Mouse (Mus musculus) heart, embryonic 16.5 days (tissue): ENCODE data around the gene Olfr99. TPM values are rescaled to one million over a fixed set of nuclear protein-coding genes. Genes with fewer than 3 reads are reported as not detected.
"Not testable (repeated sequence)": the region's sequence is repeated elsewhere in the genome, so short reads cannot be mapped to it uniquely, and the experiment has no call there.

ENCODE experiments used
- ATAC-seq: fragments of 200-750 bp; cut with Nextera tagmentation; replicated peaks from 2 replicates; pipeline ENCODE4 v1.8.0; 2017; ENCODE audit warnings: moderate number of reproducible peaks; ENCODE audit not compliant: insufficient read depth, low FRiP score; ENCODE audit errors: extremely low read depth
- H3K27ac ChIP-seq: fragments of 300-500 bp; sonication (generic); 2 replicates; pipeline ENCODE4 v1.5.1; 2014; ENCODE audit warnings: mild to moderate bottlenecking, low read length, control low read depth, moderate library complexity
- H3K27me3 ChIP-seq: fragments of 300-500 bp; sonication (generic); 2 replicates; pipeline ENCODE4 v1.6.1; 2014; ENCODE audit warnings: low read length, mixed read lengths; ENCODE audit not compliant: control insufficient read depth, insufficient read depth
- H3K36me3 ChIP-seq: fragments of 300-500 bp; sonication (generic); 2 replicates; pipeline ENCODE4 v1.6.1; 2014; ENCODE audit not compliant: control insufficient read depth, insufficient read depth
- H3K4me1 ChIP-seq: fragments of 300-500 bp; sonication (generic); 2 replicates; pipeline ENCODE4 v1.6.1; 2014; ENCODE audit warnings: low read length, mixed read lengths; ENCODE audit not compliant: control insufficient read depth, insufficient read depth
- H3K4me2 ChIP-seq: fragments of 300-500 bp; sonication (generic); 2 replicates; pipeline ENCODE4 v1.6.1; 2014; ENCODE audit warnings: low read depth, mild to moderate bottlenecking, control low read depth, low read length
- H3K4me3 ChIP-seq: fragments of 300-500 bp; sonication (generic); 2 replicates; pipeline ENCODE4 v1.5.1; 2014; ENCODE audit warnings: mild to moderate bottlenecking, control low read depth, low read length
- H3K9ac ChIP-seq: fragments of 300-500 bp; sonication (generic); 2 replicates; pipeline ENCODE4 v1.6.1; 2014; ENCODE audit warnings: low read length, control low read depth
- H3K9me3 ChIP-seq: fragments of 300-500 bp; sonication (generic); replicated peaks from 2 replicates; pipeline ENCODE4 v1.6.1; 2016; ENCODE audit warnings: low read length; ENCODE audit not compliant: control insufficient read depth
- WGBS: fragments of 180-500 bp; shearing (Covaris S2); extraction: QIAGEN DNeasy Blood & Tissue Kit; methylation state at CpG from one replicate; pipeline ENCODE4 v1.1.7; 2014; 5-methylcytosine and 5-hydroxymethylcytosine counted together
- polyA plus RNA-seq: library from polyadenylated mRNA; unstranded; fragments of >200 nt; fragmentation: Nextera tagmentation; extraction: Ambion mirVana; gene quantifications from 2 replicates; pipeline ENCODE4 v1.2.1, GENCODE M21; 2015

Gene Olfr99
- polyA plus RNA-seq, 1 experiment from 2014 or later: not detected

GRCm38 (mm10) chr17:37270058-37270701, 13.1 kb downstream of the Olfr99 start, which contains the start of gene H2-M3:
Gene H2-M3, plus strand, starts transcription at chr17:37270220.
- Histone ChIP-seq H3K4me2 (peak within 1 kb of the TSS; percentile 97), H3K36me3 (no peaks in the 10 kb centered on the region), H3K9ac (peak within 1 kb of the TSS; percentile 70), H3K27ac (no peak within 1 kb of the TSS), H3K4me3 (peak within 1 kb of the TSS; percentile 76), H3K4me1 (no peaks in the 10 kb centered on the region), H3K9me3 (no peaks in the 10 kb centered on the region), H3K27me3 (no peaks in the 10 kb centered on the region)
- peak; percentile 87 for ATAC-seq
- 2% methylated on average over 26 of the region's 26 CpGs for WGBS

GRCm38 (mm10) chr17:37263626-37264025, 19.6 kb downstream of the Olfr99 start, which contains the start of gene Olfr98:
Gene Olfr98, minus strand, starts transcription at chr17:37263749.
- WGBS: 69% methylated on average over 1 of the region's 1 CpGs
- Histone ChIP-seq H3K4me3 (no peak within 1 kb of the TSS), H3K4me1 (no peaks in the 10 kb centered on the region)

GRCm38 (mm10) chr17:37250544-37250943, 32.7 kb downstream of the Olfr99 start:
- WGBS: 7% methylated on average over 1 of the region's 1 CpGs
- Histone ChIP-seq H3K27me3 (no peaks in the 10 kb centered on the region), H3K27ac (no peak overlapping the region), H3K9me3 (no peaks in the 10 kb centered on the region), H3K4me2 (no peak overlapping the region), H3K9ac (no peak overlapping the region), H3K4me1 (no peaks in the 10 kb centered on the region), H3K4me3 (no peak overlapping the region), H3K36me3 (no peaks in the 10 kb centered on the region)
- no peak for ATAC-seq

More at GRCm38 (mm10) chr17:37263626-37264025, 19.6 kb downstream of the Olfr99 start, which contains the start of gene Olfr98:
- no peak within 1 kb of the TSS for H3K4me2 ChIP-seq
- H3K27ac ChIP-seq: no peak within 1 kb of the TSS
- H3K9me3 ChIP-seq: no peaks in the 10 kb centered on the region
- ATAC-seq: no peak
- no peak within 1 kb of the TSS for H3K9ac ChIP-seq
- no peaks in the 10 kb centered on the region for H3K27me3 ChIP-seq
- no peaks in the 10 kb centered on the region for H3K36me3 ChIP-seq

DNA sequence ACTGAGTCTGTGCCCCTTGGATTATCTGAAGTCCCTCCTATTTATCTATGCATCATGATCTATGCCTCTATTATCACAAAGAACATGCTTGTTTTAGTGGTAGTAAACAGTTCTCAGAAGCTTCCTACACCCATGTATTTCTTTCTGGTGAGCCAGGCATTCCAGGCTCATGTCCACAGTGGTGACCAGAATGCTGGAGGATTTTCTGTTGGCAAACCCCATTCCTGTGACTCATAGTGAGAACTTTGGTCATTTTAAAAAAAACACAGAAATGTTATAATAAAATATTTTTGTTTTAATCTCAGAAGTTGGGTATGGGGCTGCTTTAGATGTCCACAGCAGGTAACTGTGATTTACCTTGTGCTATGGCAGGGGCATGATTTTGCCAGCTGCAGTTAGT, 33.8 kb downstream of the Olfr99 start:
- Histone ChIP-seq H3K27ac (no peak overlapping the region), H3K27me3 (no peaks in the 10 kb centered on the region), H3K9ac (no peak overlapping the region), H3K4me3 (no peak overlapping the region), H3K4me2 (no peak overlapping the region), H3K9me3 (no peaks in the 10 kb centered on the region), H3K4me1 (no peaks in the 10 kb centered on the region), H3K36me3 (no peaks in the 10 kb centered on the region)
- ATAC-seq: no peak

DNA sequence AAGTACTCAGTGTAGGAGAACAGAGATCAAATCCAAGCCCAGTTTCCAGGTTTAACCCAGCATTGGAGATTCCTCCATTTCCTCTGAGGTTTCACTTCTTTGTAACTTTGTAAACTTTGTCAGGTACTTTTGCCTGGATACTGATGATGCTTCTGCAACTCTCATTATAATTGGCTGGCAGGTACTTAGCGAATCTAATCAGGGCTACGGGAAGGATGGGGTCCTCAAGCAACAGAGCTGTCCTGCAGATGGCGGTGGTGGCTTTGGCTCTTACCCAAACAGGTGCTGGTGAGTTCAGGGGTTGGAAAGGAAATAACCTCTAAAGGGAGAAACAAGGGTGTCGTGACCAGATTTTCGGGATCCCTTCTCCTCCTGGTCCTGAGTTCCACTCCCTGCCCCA, 36.5 kb downstream of the Olfr99 start:
- no peak for ATAC-seq
- H3K4me3 ChIP-seq: no peak overlapping the region
- no peak overlapping the region for H3K27ac ChIP-seq
- no peaks in the 10 kb centered on the region for H3K4me1 ChIP-seq
- no peak overlapping the region for H3K4me2 ChIP-seq
- H3K36me3 ChIP-seq: no peaks in the 10 kb centered on the region
- H3K9ac ChIP-seq: no peak overlapping the region
- no peaks in the 10 kb centered on the region for H3K27me3 ChIP-seq
- WGBS: 30% methylated on average over 5 of the region's 5 CpGs
- no peaks in the 10 kb centered on the region for H3K9me3 ChIP-seq

DNA sequence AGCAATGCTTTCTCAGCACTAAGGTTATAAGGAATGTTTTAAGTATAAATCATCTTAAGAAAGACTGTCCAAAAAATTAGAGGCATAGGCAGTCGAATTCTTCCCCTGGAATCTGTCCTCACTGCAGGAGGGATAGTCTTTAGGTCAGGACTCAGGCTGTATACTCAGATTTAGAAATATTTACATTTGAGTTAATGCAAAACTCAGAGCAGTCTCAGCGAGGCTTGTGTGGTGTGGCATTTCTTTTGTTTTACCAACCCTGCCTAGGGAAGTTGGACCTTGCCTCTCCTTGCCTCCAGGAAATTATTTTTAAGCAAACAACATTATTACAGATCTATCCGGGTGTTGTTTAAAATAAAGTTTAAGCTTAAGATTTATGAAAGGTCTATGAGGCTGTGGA, 41.1 kb downstream of the Olfr99 start:
- Histone ChIP-seq H3K27ac (no peak overlapping the region), H3K27me3 (no peaks in the 10 kb centered on the region), H3K4me3 (no peak overlapping the region), H3K4me1 (no peaks in the 10 kb centered on the region), H3K9ac (no peak overlapping the region), H3K36me3 (no peaks in the 10 kb centered on the region), H3K9me3 (no peaks in the 10 kb centered on the region), H3K4me2 (no peak overlapping the region)
- ATAC-seq: no peak
- 54% methylated on average over 3 of the region's 3 CpGs for WGBS

GRCm38 (mm10) chr17:37237230-37237629, 46.0 kb downstream of the Olfr99 start, which contains the start of gene Olfr97:
Gene Olfr97, minus strand, starts transcription at chr17:37237330.
- H3K9ac ChIP-seq, H3K9me3 ChIP-seq, ATAC-seq, H3K4me2 ChIP-seq, H3K27ac ChIP-seq, H3K27me3 ChIP-seq, H3K36me3 ChIP-seq, H3K4me3 ChIP-seq, H3K4me1 ChIP-seq: not testable (repeated sequence)
- 81% methylated on average over 2 of the region's 2 CpGs for WGBS

Other genes starting within 250 kb of the Olfr99 start
- 3.7 and 4.1 TPM in 2 replicates for gene Gabbr1, start 237.5 kb downstream of the Olfr99 start, polyA plus RNA-seq
- not detected in 2 replicates for gene Olfr90, start 195.0 kb downstream of the Olfr99 start, polyA plus RNA-seq
- not detected in 2 replicates for gene Olfr91, start 185.2 kb downstream of the Olfr99 start, polyA plus RNA-seq
- gene Olfr92, start 163.4 kb downstream of the Olfr99 start, polyA plus RNA-seq: not detected in 2 replicates
- gene Olfr93, start 122.0 kb downstream of the Olfr99 start, polyA plus RNA-seq: not detected in 2 replicates
- gene Ubd, start 89.6 kb downstream of the Olfr99 start, polyA plus RNA-seq: 2.8 and 5.6 TPM in 2 replicates
- not detected in 2 replicates for gene Olfr94, start 82.5 kb downstream of the Olfr99 start, polyA plus RNA-seq
- gene Olfr95, start 70.3 kb downstream of the Olfr99 start, polyA plus RNA-seq: not detected in 2 replicates
- not detected in 2 replicates for gene Olfr96, start 63.3 kb downstream of the Olfr99 start, polyA plus RNA-seq
- not detected in 2 replicates for gene Olfr97, start 46.1 kb downstream of the Olfr99 start, polyA plus RNA-seq
- not detected in 2 replicates for gene Olfr98, start 19.7 kb downstream of the Olfr99 start, polyA plus RNA-seq
- gene H2-M3, start 13.2 kb downstream of the Olfr99 start, polyA plus RNA-seq: 2.9 TPM in 2 replicates
- not detected in 2 replicates for gene Olfr101, start 20.9 kb upstream of the Olfr99 start, polyA plus RNA-seq
- not detected in 2 replicates for gene Olfr102, start 33.6 kb upstream of the Olfr99 start, polyA plus RNA-seq
- not detected in 2 replicates for gene Olfr103, start 56.2 kb upstream of the Olfr99 start, polyA plus RNA-seq
- gene Olfr104-ps, start 76.1 kb upstream of the Olfr99 start, polyA plus RNA-seq: not detected in 2 replicates
- gene Olfr105-ps, start 95.6 kb upstream of the Olfr99 start, polyA plus RNA-seq: not detected in 2 replicates
- not detected in 2 replicates for gene Olfr106-ps, start 106.9 kb upstream of the Olfr99 start, polyA plus RNA-seq
- gene Olfr107, start 115.8 kb upstream of the Olfr99 start, polyA plus RNA-seq: not detected in 2 replicates
- not detected in 2 replicates for gene Olfr108, start 162.0 kb upstream of the Olfr99 start, polyA plus RNA-seq
- gene Olfr109, start 175.5 kb upstream of the Olfr99 start, polyA plus RNA-seq: not detected in 2 replicates
- 0.30 and 0.46 TPM in 2 replicates for gene H2-M2, start 200.1 kb upstream of the Olfr99 start, polyA plus RNA-seq
- not detected in 2 replicates for gene Olfr110, start 209.0 kb upstream of the Olfr99 start, polyA plus RNA-seq
- 0.17 TPM in 1 of 2 replicates, not detected in the other for gene Olfr111, start 224.6 kb upstream of the Olfr99 start, polyA plus RNA-seq